Mouse (Mus musculus): ENCODE results near the gene Ica1. TPM values are rescaled to one million over a fixed set of nuclear protein-coding genes. Genes with fewer than 3 reads are reported as not detected.

The Ica1 gene
- total RNA-seq, 2 experiments from 2014 or later: 7.9 to 8.0 TPM

DNA sequence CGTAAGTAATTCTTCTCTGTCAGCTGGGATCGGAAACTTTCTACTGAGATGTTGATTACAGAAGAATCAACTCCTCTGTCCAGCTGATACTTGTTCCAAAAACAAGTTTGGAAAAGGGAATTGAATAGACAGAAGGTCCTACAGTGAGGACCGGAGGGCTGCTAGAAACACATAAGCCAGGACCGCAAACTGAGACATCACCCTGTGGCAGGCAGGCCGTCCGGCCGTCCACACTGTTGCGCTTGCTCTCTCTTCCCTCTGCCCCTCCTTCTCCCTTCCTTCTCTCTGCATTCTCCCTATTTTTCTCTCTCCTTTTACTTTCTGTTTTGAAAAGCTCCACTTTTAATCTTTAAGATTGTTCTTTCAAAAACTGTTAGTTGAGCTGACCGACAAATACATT, 186.6 kb downstream of the Ica1 start:
- intact Hi-C loops (cut with DNase I): no loop called here
- no peak for DNase-seq (ENCODE audit: low spot score)

DNA sequence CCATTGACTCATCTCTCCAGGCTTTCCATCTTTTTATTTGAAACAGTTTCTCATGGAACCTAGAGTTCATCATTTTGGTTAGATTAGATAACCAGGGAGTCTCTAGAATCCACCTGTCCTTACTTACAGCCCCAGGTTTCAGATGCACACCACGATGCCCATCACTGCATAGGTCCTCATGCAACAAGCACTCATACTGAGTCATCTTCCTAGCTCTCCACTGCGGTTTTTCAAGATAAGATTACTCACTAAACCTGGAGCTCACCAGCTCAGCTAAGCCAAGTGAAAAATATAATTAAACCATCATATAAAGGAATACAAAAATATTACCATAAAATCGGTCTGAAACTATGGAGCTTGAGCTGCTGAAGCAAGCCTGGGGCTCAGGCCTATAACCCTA, 194.4 kb downstream of the Ica1 start:
- no peak for DNase-seq (ENCODE audit: low spot score)
- intact Hi-C loops (cut with DNase I): no loop called here

DNA sequence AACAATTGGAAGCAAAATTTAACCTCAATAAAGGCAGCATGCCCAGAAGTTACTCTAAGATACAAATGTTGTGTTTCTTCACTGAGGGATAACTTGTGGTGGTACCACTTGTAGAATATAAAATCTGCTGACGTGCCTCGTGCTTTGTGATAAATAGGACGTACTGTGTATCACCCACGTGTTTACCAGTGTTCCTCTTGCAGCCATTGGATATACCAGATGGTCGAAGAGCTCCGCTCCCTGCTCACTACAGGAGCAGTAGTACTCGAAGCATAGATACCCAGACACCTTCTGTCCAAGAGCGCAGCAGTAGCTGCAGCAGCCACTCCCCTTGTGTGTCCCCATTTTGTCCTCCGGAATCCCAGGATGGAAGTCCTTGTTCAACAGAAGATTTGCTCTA, 195.9 kb downstream of the Ica1 start:
- no peak for DNase-seq (ENCODE audit: low spot score)
- intact Hi-C loops (cut with DNase I): no loop called here

Other genes with a start within 250 kb of the Ica1 start
- not detected for gene Nxph1, start 169.9 kb upstream of the Ica1 start, total RNA-seq (2021)

All from heart, postnatal 25 days (tissue).